Mouse (Mus musculus): Measurements from ENCODE around the gene Ifi206. TPM values are rescaled to one million over a fixed set of nuclear protein-coding genes. Genes with fewer than 3 reads are reported as not detected.
"Not testable (repeated sequence)": the region's sequence is repeated elsewhere in the genome, so short reads cannot be mapped to it uniquely, and the experiment has no call there.

The Ifi206 gene
- 0.84 and 14.2 TPM in 2 replicates for total RNA-seq (2015; ENCODE audit: low replicate concordance)
- 0.42 and 0.60 TPM in 2 replicates for total RNA-seq (2017; ENCODE audit: low replicate concordance)

DNA sequence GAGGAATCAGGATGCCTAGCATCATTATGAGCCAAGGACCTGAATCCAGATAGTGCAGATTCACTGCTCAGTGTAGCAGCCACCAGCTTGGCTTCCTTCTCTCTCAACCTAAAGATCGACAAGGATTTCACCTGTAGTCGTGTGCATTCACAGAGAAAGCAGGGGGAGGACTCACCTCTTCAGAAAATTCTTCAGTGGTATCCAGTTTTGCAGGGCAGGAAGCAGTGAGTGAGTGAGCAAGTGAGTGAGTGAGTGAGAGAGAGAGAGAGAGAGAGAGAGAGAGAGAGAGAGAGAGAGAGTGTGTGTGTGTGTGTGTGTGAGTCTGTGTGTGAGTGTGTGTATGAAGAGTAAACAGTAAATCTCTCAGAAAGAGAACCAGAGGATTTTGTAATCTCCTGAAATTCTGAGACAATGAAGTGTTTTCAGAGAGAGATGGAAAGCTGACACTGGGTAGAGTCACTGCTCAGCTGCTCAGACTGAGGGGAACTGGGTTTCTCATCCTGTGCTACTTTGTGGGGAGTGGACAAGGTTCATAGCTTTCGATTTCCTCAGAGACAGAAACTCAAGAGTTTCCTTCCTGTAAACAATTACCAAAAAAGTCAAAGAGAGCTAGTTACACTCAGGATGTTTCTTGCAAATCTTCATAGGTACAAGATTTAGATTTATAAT is at the start of gene Ifi206:
Ifi206 (minus strand) TSS at position 230 of the 669 bp plus-strand sequence.
- ATAC-seq (replicated peaks; ENCODE audit: low FRiP score, poor library complexity, severe bottlenecking) = not testable (repeated sequence)

DNA sequence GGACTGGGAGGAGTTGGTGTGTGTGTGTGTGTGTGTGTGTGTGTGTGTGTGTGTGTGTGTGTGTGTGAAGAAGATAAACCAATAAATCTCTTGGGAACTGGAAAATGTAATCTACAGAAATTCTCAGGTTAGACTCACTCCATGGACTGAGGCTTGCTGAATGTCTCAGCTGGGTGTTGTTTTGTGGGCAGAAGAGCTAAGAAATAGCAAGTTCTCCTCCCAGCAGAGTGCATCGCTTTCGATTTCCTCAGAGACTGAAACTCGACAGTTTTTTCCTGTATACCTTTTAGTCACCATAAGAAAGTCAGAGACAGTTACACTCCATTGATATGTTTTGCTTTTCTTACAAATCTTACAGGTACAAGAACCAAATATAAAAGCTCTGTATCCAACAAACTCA is 45.0 kb upstream of the Ifi206 start, which contains the start of gene Ifi214:
Ifi214 (minus strand) TSS at position 167 of the 400 bp plus-strand sequence.
- not testable (repeated sequence) for ATAC-seq (replicated peaks; ENCODE audit: low FRiP score, poor library complexity, severe bottlenecking)

DNA sequence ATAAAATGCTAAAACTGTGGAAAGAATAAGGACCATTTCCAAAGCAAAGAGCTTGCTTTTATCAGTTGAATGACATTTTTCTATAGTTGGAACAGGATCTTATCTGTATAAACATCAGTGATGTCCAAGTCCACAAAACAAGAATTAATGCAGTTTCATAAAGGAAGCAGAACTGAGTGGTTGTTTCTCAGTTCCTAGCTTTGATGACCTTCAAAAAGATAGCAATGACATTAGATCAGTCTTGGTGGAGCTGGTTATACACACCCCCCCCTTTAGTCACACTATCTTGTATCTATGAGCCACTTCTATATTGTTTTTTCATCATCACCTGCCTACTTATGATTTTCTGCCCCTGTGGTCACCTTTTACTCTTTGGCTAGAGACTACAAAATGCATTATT is 30.6 kb upstream of the Ifi206 start:
- ATAC-seq (replicated peaks; ENCODE audit: low FRiP score, poor library complexity, severe bottlenecking) = no peak

DNA sequence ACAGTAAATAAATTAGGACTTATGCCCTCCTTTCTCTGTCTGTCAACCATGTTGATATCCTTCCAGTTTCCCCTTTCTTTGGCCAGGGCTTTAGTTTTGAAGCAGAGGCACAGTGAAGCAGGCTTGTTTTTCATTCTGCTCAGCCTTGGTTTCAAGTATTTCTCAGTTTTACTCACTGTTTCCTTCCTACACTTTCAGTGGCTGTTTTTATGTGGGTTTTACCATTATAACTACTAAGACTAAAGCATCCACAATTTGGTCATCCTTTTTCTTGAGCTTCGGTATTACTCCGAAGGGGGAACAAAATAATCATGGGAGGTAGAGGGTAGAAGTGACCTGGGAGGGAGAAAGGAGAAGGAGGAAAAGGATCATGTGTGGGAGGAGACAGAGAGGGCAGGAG is 19.8 kb upstream of the Ifi206 start:
- ATAC-seq (replicated peaks; ENCODE audit: low FRiP score, poor library complexity, severe bottlenecking) = not testable (repeated sequence)

DNA sequence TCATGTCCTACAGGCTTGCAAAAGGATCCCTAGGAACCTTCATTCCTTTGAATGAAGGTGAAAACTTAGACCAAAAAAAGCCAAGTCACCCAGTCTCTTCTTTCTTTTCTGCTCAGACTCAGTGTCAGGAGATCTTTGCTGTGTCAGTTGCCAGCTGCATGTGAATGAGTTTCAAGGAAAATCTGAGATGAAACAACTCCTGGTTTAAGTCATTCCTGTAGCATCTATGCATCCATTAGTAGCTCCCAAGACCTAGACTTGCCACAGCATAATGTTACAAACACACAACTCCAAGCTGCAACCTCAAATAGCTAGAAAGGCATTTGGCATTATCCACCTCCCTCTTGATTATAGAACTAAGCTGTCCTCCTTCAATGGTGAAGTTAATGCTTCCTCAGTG is 642 bp upstream of the Ifi206 start:
- not testable (repeated sequence) for ATAC-seq (replicated peaks; ENCODE audit: low FRiP score, poor library complexity, severe bottlenecking)

DNA sequence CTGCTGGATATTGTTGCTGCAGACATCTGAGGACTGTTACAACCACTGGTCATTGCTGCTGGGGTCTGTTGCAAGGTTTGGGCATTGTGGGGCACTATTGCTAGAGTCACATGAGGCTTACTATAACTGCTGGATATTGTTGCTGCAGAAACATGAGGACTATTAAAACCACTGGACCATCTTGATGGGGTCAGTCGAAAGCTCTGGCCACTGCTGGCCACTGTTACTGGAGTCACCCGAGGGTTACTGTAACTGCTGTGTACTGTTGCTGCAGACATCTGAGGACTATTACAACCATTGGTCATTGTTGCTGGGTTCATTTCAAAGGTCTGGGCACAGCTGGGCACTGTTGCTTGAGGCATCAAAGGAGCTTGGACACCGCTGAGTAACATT is 9.7 kb downstream of the Ifi206 start:
- ATAC-seq (replicated peaks; ENCODE audit: low FRiP score, poor library complexity, severe bottlenecking) = not testable (repeated sequence)

DNA sequence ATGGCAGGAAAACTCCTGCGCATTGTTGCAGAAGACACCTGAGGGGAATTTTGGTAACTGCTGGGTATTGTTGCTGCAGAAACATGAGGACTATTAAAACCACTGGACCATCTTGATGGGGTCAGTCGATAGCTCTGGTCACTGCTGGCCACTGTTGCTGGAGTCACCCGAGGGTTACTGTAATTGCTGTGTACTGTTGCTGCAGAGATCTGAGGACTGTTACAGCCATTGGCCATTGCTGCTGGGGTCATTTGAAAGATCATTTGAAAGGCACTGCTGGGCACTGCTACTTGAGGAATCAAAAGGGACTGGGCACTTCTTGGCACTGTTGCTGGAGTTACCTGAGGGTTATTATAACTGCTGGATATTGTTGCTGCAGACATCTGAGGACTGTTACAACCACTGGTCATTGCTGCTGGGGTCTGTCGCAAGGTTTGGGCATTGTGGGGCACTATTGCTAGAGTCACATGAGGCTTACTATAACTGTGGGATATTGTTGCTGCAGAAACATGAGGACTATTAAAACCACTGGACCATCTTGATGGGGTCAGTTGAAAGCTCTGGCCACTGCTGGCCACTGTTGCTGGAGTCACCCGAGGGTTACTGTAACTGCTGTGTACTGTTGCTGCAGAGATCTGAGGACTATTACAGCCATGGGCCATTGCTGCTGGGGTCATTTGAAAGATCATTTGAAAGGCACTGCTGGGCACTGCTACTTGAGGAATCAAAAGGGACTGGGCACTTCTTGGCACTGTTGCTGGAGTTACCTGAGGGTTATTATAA is 10.3 kb downstream of the Ifi206 start:
- not testable (repeated sequence) for ATAC-seq (replicated peaks; ENCODE audit: low FRiP score, poor library complexity, severe bottlenecking)

DNA sequence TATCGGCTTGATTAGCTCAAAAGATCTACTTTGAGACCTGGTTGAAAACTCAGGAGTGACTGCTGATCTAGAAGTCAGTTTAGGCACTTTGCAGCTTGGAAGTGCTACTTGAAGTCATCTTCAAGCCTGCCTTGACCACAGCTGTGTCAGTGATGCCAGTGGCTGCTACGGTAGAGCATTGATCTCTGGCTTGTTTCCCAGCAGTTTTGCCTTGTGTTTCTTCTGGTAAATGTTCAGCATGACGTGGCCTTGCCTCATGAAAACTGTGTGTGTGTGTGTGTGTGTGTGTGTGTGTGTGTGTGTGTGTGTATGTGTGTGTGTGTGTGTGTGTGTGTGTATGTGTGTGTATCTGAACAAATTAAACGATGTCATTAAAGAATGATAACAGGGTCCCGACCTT is 34.1 kb downstream of the Ifi206 start:
- no peak for ATAC-seq (replicated peaks; ENCODE audit: low FRiP score, poor library complexity, severe bottlenecking)

DNA sequence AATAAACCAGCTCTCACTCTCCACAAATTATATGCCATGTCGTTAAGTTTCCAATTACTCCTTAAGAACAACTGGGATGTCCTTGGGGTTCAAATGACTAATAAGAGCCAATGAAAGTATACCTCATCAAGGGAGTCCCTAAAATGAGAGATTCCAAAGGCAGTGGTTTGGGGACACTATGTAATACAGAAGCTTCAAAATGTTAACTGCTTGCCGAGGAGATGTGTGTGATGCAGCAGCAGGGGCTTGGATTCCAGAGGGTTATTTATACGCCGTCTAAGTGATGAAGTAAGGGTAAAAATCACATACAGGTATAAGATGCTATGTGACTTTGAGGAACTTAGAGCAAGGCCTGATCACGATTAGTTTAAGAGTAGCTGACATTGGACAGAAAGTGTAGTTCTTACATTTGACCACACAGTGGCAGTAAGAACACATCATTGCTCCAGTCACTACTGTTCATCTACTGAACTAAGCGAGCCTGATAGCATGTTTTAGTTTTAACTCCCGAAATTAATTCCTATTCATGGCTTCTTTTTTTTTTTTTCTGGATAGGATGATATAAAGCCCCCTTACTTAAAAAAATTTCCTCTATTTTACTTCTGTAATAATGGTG is 34.6 kb downstream of the Ifi206 start:
- ATAC-seq (replicated peaks; ENCODE audit: low FRiP score, poor library complexity, severe bottlenecking) = peak; percentile 75

DNA sequence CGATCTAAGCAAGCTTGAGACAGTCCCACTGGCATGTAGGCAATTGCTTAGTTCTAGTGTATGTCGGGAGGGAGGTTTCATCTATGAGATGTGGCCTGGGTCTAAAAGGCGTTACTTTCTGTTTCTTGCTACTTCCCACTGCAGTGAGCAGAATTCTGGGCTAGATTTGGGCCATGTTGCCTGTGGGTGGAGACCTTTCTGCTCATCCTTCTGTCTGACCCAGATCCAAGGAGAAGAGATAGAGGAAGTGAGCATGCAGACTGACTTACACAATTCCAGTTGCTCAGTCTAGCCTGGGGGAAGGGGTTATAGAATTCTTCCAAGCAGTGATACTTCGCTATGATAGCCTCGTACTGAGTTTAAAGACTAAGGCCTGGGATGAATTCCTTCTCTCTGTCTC is 39.2 kb downstream of the Ifi206 start:
- ATAC-seq (replicated peaks; ENCODE audit: low FRiP score, poor library complexity, severe bottlenecking) = no peak

DNA sequence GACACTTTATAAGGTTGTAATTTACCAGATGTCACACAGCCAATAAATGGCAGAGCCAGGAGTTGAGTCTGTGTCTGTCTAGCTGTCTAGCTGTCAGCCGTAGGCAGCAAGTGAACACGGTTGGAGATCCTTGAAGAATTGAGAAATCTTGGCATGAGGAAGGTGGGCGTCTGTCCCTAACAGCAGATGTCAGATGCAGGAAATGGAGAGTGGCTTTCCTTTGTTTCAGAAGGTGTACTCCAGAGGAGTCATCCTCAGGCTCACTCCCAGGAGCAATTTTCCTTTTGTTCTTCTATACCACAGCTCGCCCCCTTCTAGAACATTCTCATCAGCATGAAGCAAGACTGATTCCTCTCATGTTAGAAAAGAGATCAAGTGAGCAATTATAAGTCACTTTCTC is 40.2 kb downstream of the Ifi206 start:
- no peak for ATAC-seq (replicated peaks; ENCODE audit: low FRiP score, poor library complexity, severe bottlenecking)

DNA sequence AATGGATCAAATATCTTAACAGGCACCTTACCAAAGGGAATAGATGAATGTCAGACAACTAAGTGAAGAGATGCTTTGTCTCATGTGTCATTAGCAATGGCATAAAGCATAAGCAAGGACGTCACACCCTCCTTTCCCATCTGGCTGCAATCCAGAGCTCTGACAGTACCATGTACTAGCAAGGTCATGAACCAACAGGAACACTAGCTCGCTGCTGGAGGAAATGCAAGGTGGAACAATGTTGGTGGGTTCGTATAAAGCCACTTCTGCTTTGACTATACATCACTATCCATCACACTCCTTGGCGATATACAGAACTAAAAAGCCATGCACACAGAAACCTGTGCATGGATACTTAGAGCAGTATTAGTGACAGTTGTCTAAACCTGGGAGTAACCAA is 43.8 kb downstream of the Ifi206 start:
- no peak for ATAC-seq (replicated peaks; ENCODE audit: low FRiP score, poor library complexity, severe bottlenecking)

DNA sequence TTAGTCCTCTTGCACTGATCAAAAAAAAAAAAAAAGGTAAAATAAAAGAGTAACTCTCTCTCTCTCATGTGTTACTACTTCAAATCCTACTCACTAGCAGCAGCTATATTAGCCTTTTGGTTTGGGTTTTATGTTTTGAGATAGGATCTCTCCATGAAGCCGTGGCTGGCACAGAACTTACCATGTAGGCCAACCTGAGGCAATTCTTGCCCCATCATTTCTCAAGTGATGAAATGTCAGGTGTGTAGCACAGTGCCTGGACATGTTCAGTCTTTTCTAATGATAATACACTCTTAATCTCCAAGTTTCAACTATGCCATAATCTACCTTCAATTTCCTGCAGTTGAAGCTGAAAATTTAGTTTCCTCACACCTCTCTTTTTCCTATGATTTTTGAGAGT is 47.8 kb downstream of the Ifi206 start:
- no peak for ATAC-seq (replicated peaks; ENCODE audit: low FRiP score, poor library complexity, severe bottlenecking)

DNA sequence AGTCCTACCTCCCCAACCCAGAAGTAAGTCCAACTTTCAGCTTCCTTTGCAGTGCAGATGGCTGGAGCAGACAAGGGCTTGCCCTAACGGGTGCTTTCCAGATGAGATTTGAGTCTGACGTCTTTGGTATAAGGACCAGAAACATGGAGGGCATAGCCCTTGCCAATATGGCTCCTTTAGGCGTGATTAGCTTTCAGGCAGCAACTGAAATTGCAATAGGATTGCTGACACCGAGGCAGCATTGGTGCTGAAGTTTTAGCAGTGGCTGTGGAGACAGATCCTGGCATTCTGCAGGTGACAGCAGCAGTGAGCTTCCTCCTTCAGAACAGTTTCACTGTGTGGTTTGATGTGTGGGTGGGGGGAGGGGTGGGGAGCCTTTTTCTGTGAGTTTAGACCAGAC is 49.6 kb downstream of the Ifi206 start:
- ATAC-seq (replicated peaks; ENCODE audit: low FRiP score, poor library complexity, severe bottlenecking) = no peak

DNA sequence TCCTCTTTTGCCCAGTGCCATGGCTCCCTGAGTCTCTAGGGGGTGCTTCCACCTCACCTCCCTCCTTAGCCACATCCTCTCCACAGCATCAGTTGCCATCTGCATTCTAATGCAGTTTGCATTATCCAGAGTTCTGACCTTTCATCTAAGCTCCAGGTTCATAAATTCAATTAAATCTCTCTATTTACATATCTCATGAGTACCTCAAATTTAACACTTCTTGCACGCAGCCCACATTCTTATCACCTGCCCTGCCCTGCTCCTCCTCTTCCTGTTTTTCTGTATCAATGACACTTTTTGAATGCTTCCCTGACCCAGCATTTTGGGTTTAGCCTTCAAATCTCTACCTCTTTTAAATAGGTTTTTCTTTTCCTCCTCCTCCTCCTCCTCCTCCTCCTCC is 50.2 kb downstream of the Ifi206 start:
- ATAC-seq (replicated peaks; ENCODE audit: low FRiP score, poor library complexity, severe bottlenecking) = no peak

DNA sequence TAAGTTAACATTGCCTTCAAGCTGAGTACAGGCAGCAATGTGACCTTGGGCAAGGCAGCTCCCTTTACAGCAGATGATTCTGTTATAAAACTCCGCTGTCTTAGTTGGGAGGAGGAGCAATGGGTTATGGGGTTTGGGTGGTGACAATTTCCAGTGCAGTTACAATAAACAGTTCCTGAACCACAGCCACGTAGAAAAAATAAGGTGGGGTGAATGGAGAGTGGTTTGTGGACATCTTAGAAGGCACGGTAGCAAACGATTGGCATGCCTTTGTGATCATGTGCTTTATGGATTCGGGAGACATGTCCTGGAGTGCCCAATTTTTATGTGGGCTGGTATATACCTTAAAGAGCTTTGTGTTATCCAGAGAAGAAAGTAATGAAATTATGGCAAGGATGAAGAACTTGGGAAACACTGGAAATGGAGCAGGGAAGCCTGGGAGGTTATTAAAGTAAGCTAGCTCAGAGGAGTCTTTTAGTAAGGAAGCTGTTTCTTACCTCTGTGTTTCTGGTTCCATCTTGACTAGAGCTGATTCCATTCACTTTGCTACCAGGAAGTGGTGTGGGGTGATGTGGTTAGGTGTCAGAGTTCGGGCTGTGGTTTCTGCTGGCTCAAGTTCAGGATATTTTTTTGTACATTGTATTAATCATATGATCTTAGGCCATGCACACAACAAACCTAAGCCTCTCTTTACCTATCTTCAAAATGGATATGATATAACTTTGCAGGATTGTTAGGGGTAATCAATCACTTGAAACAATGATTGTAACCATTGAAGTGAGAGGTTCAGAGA is 53.5 kb downstream of the Ifi206 start:
- ATAC-seq (replicated peaks; ENCODE audit: low FRiP score, poor library complexity, severe bottlenecking) = no peak

DNA sequence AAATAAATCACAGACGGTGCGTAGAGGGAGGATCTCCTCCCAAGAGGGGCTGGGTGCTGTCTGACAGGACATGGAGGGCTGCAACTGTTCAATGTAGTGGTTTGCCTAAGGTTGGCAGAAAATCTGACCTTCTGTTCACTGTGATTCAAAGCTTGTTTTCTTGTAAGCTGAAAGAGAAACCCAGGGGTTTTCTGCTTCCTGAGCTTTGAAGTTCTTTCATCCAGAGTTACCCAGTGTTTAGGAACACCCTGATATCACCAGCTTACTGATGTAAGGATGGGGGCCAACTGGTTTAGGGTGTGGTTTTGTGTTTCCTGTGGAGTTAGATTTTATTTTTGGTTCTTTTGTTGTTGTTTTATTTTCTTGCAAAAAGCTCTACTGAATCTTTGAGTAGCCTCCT is 58.4 kb downstream of the Ifi206 start:
- no peak for ATAC-seq (replicated peaks; ENCODE audit: low FRiP score, poor library complexity, severe bottlenecking)

DNA sequence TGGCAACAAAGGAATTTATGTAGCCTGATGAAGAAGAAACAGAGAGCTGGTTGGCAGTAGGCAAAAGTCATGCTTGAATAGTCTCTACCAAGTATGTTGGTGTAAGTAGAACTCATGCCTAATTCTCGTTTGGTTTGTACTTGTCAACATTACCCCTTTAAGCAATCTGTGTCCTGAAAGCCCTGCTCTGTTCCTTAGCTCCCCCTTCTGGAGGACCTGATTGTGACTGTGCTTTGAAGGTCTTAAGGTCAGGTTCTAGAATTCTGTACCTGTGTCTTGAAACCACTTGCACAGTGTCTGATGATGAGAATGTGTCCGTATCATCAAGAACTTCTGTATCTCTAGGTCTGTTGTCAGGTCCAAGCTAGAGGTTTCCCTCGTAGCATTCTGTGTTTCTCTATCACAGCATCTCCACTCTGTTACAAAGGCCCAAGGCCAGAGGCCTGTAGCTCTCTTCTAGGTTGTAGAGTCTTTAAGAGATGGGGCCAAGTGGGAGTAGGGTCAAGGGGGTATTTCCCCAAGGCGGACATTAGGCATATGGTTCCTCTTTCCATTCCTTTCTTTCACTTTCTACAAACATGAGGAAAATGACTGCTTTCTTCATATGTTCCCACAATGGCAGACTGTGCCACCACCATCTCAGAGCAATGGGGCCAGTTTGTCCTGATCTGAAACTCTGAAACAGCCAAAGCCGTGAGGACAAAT is 60.7 kb downstream of the Ifi206 start:
- no peak for ATAC-seq (replicated peaks; ENCODE audit: low FRiP score, poor library complexity, severe bottlenecking)

DNA sequence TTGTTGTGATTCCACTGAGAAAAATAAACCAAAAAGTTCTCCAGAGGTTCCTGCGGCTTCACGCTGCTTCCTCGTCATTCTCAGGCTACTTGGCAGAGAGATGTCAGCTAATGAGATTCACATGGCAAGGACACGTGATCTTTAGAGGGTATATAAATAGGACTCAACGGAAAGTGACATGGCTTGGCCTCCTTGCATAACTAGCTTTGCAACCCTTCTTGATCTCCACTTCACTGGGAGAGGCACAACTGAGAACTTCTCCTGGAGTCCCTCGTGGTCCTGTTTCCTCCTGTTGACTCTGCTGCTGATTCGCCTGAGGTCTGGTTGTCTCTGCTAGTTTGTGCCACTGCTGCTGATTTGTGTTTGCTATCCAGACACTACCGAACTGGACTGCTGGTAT is 63.5 kb downstream of the Ifi206 start:
- no peak for ATAC-seq (replicated peaks; ENCODE audit: low FRiP score, poor library complexity, severe bottlenecking)
